Mouse (Mus musculus) heart, adult 2 months (tissue): ENCODE measurements around the gene Fkbp5.

Experiments
- CTCF ChIP-seq: fragments of 200-600 bp; IDR thresholded peaks from 2 replicates; pipeline ENCODE4 v1.8.1; 2022; ENCODE audit warnings: antibody characterized with exemption, mild to moderate bottlenecking, moderate library complexity
- EP300 ChIP-seq: fragments of 200-500 bp; IDR thresholded peaks from 2 replicates; pipeline ENCODE4 v1.6.1; 2011; ENCODE audit warnings: low read depth, low read length, control low read depth; ENCODE audit not compliant: insufficient read depth
- POLR2A ChIP-seq: fragments of 200-500 bp; IDR thresholded peaks from 2 replicates; pipeline ENCODE4 v1.6.1; 2011; ENCODE audit warnings: mild to moderate bottlenecking, low read depth, low read length, control low read depth; ENCODE audit not compliant: insufficient read depth

DNA sequence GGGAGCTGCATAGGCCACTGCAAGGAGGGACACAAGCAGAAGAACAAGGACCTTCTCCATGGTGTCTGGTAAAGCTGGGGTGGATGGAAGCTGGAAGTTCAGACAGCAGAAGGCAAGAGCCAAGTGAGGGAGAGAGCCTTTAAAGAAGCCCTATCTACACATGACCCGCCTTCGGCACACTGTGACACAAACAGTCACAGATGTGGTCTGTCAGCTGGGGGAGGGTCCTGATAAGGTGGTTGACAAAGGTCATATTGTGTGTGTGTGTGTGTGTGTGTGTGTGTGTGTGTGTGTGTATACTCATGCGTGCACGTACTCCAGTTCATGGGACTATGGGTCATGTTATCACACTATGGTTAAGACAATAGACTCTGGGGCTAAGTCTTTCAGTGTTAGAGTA, 43.3 kb upstream of the Fkbp5 start, which contains the start of gene Clps:
- no peak for TF ChIP-seq EP300
- no peak for TF ChIP-seq CTCF
- TF ChIP-seq POLR2A, result no peak
